Mouse (Mus musculus): ENCODE data around the gene Sema6d. TPM values are rescaled to one million over a fixed set of nuclear protein-coding genes. Genes with fewer than 3 reads are reported as not detected.

Sema6d gene
- polyA plus RNA-seq, 1 experiment from 2014 or later = 4.9 TPM

DNA sequence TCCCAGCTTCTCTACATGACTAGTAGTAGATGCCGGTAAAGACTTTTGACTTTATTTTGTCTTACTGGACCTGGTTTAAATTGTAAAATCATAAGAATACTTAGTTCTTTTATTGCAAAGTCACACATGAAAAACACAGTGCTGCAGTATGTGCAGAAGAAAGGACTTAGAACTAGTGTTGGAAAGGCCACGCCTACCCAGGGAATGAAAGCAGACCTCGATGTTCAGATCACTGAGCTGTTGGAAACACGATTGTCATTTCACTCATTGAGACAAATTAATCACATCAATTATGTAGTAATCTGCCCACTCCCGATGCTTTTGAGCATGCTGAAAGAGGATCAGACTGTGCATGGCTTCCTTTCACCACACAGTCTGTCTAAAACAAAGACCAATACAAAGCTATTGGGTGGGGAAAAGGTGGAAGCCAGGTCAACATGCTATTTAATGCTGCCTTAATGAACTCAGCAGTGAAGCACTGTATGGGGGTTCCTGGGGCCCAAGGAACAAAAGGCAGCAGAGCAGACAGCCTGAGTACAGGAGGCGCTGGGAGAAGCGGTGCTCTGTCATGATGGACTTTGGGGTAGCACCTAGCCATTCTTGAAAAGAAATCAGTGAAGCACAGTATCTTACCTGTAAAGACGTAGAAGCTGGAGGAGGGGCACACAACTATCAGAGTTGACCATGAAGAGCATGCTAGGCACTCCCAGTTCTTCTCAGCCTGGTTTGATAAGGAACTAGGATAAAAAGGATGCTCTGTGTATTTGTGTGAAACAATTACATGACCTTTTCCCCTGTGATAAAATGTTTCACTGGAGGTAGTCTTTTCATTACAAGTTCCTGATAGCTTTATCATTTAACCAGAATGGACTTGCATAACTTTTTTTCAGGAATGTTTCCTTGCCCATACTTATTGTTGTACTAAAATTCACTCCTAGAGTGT is 375.5 kb downstream of the Sema6d start:
- no peak overlapping the region for H3K4me3 ChIP-seq (replicated peaks; ENCODE audit: low read depth, low read length)
- H3K9ac ChIP-seq (ENCODE audit: low read depth, low read length) = no peak overlapping the region
- H3K36me3 ChIP-seq (ENCODE audit: insufficient read depth, low read length) = no peaks in the 10 kb centered on the region
- no peak overlapping the region for H3K4me2 ChIP-seq (ENCODE audit: low read length)
- WGBS = 80% methylated on average over 8 of the region's 8 CpGs
- no peaks in the 10 kb centered on the region for H3K9me3 ChIP-seq (replicated peaks; ENCODE audit: low read length)
- no peaks in the 10 kb centered on the region for H3K4me1 ChIP-seq (replicated peaks; ENCODE audit: insufficient read depth, low read length)
- no peak overlapping the region for H3K27ac ChIP-seq
- TF ChIP-seq CTCF (IDR thresholded peaks at IDR 0.05; ENCODE audit: low read depth) = no peak
- H3K27me3 ChIP-seq (ENCODE audit: insufficient read depth, low read length) = no peaks in the 10 kb centered on the region
- DNase-seq (ENCODE audit: low spot score) (no peak), ATAC-seq (replicated peaks; ENCODE audit: low FRiP score, low read depth) (no peak)

DNA sequence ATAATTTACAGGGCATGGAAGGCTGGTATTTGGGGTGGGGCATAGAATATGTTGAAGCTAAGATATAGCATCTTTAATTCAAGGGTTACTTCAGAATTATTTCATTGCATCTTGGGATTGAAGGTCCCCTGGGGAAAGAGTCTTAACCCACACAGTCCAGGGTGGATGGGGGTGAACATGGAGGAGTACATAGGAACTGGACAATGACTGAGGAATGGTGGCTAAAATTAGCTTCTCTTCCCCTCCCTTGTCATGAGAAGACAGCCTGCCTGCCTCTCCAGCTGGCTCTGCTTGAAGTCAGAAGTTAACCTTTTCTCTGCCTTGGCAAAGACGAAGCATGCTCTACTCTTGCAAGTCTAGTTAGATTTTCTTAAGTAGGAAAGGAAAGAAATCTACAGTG is 377.7 kb downstream of the Sema6d start:
- Histone ChIP-seq H3K27ac (no peak overlapping the region), H3K4me3 (replicated peaks; ENCODE audit: low read depth, low read length) (no peak overlapping the region), H3K9me3 (replicated peaks; ENCODE audit: low read length) (no peaks in the 10 kb centered on the region), H3K9ac (ENCODE audit: low read depth, low read length) (no peak overlapping the region), H3K4me1 (replicated peaks; ENCODE audit: insufficient read depth, low read length) (no peaks in the 10 kb centered on the region), H3K27me3 (ENCODE audit: insufficient read depth, low read length) (no peaks in the 10 kb centered on the region), H3K36me3 (ENCODE audit: insufficient read depth, low read length) (no peaks in the 10 kb centered on the region), H3K4me2 (ENCODE audit: low read length) (no peak overlapping the region)
- no peak; the same call in 1 of the 2 replicates for ATAC-seq (replicated peaks; ENCODE audit: low FRiP score, low read depth)
- DNase-seq (ENCODE audit: low spot score) = peak; percentile 64
- 43% methylated on average over 1 of the region's 1 CpGs for WGBS
- no peak for TF ChIP-seq CTCF (IDR thresholded peaks at IDR 0.05; ENCODE audit: low read depth)

DNA sequence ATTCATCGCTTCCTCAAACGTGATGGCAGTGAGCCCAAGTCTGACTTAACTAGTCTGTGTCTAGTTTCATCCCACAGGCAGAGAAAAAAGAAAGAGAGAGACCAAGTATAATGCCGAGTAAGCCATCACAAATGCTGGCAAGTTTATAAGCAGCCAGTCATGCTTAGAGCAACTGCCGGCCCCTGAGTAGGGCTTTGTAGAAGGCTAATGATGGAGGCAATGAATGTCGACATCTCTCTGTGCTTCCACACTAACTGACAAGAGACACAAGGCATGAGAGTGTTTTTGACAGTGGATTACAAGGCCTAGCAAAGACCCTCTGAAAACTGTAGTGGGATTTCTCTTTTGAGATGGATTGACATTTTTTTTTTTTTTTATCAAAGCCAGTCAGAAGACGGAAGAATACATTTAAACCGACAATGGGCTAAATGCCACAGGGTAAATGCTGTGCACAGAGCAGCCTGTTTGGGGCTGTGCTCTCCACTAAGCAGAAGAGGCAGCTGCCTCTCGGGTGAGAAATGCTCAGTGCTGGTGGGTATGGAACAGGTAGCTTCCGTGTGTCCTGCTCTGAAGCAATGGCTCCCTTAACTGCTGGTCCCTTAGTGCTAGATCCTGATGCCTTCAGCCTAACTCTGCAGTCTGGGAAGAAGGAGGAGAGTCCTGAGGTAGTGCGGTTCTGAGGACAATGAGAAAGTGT is 380.7 kb downstream of the Sema6d start:
- Histone ChIP-seq H3K9ac (ENCODE audit: low read depth, low read length) (no peak overlapping the region), H3K27ac (no peak overlapping the region), H3K9me3 (replicated peaks; ENCODE audit: low read length) (no peaks in the 10 kb centered on the region), H3K4me1 (replicated peaks; ENCODE audit: insufficient read depth, low read length) (no peaks in the 10 kb centered on the region), H3K27me3 (ENCODE audit: insufficient read depth, low read length) (no peaks in the 10 kb centered on the region), H3K4me2 (ENCODE audit: low read length) (no peak overlapping the region), H3K4me3 (replicated peaks; ENCODE audit: low read depth, low read length) (no peak overlapping the region), H3K36me3 (ENCODE audit: insufficient read depth, low read length) (no peaks in the 10 kb centered on the region)
- 79% methylated on average over 10 of the region's 10 CpGs for WGBS
- ATAC-seq (replicated peaks; ENCODE audit: low FRiP score, low read depth) (no peak), DNase-seq (ENCODE audit: low spot score) (no peak)
- no peak for TF ChIP-seq CTCF (IDR thresholded peaks at IDR 0.05; ENCODE audit: low read depth)

DNA sequence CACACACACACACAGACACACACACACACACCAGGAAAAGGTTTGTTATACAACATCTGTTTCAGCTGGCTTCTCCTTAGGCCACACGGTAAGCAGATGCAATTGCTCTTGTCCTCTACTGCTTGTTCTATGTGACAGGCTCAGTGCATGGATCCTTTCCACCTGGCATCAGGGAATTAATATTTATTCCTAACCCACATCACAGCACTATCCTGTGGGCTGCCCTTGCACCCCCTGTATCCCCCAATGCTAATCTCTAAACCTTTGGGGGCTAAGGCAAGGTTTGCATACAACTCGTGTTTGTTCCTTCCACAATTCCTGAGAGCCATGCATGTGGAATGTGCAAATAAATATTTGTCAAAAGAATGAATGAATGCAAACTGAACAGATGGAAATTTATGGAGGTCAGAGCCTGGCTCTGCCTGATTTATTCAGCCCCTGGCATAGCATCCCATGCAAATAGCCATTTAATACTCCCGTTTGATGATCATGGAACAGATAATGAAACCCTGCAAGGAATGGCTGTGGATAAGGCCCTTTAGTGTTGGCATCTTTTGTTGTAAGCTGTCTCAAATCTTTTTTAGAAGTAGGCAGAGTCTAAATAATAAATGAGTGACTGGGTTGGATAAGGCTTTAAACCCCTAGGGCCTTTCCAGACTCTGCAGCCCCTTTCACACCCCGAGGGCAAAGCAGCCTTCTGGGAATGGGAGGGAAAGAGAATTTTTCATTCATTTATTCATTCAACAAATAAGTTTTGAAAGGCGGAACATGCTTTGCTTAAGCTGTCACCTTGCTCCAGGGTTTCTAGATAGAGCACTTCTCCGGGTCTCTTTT is 383.1 kb downstream of the Sema6d start:
- no peaks in the 10 kb centered on the region for H3K27me3 ChIP-seq (ENCODE audit: insufficient read depth, low read length)
- no peak for ATAC-seq (replicated peaks; ENCODE audit: low FRiP score, low read depth)
- 58% methylated on average over 6 of the region's 6 CpGs for WGBS
- TF ChIP-seq CTCF (IDR thresholded peaks at IDR 0.05; ENCODE audit: low read depth) = no peak
- no peak for DNase-seq (ENCODE audit: low spot score)
- H3K27ac ChIP-seq = no peak overlapping the region
- H3K4me1 ChIP-seq (replicated peaks; ENCODE audit: insufficient read depth, low read length) = no peaks in the 10 kb centered on the region
- H3K9me3 ChIP-seq (replicated peaks; ENCODE audit: low read length) = no peaks in the 10 kb centered on the region
- no peak overlapping the region for H3K4me3 ChIP-seq (replicated peaks; ENCODE audit: low read depth, low read length)
- H3K9ac ChIP-seq (ENCODE audit: low read depth, low read length) = no peak overlapping the region
- H3K36me3 ChIP-seq (ENCODE audit: insufficient read depth, low read length) = no peaks in the 10 kb centered on the region
- no peak overlapping the region for H3K4me2 ChIP-seq (ENCODE audit: low read length)

DNA sequence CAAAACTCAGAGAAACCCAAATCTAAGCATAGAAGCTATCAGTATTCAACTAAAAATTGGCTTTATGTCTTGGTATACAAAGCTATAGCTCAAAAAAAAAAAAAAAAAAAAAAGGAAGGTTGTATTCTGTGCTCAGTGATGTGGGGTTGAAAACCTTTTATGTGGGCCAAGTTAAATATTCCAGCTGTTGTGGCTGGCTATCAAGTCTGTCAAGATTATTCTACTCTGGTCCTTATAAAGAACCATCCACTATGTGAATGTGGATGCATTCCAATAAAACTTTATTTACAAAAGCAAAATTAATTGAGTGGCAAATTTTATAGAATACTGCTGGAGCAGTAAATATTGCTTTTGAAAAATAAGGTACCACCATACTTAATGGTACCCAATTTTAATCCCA is 388.1 kb downstream of the Sema6d start:
- H3K27ac ChIP-seq = no peak overlapping the region
- no peaks in the 10 kb centered on the region for H3K9me3 ChIP-seq (replicated peaks; ENCODE audit: low read length)
- TF ChIP-seq CTCF (IDR thresholded peaks at IDR 0.05; ENCODE audit: low read depth) = no peak
- no peak overlapping the region for H3K4me2 ChIP-seq (ENCODE audit: low read length)
- no peak for ATAC-seq (replicated peaks; ENCODE audit: low FRiP score, low read depth)
- H3K4me3 ChIP-seq (replicated peaks; ENCODE audit: low read depth, low read length) = no peak overlapping the region
- H3K36me3 ChIP-seq (ENCODE audit: insufficient read depth, low read length) = no peaks in the 10 kb centered on the region
- H3K4me1 ChIP-seq (replicated peaks; ENCODE audit: insufficient read depth, low read length) = no peaks in the 10 kb centered on the region
- H3K27me3 ChIP-seq (ENCODE audit: insufficient read depth, low read length) = no peaks in the 10 kb centered on the region
- no peak overlapping the region for H3K9ac ChIP-seq (ENCODE audit: low read depth, low read length)
- DNase-seq (ENCODE audit: low spot score) = no peak

DNA sequence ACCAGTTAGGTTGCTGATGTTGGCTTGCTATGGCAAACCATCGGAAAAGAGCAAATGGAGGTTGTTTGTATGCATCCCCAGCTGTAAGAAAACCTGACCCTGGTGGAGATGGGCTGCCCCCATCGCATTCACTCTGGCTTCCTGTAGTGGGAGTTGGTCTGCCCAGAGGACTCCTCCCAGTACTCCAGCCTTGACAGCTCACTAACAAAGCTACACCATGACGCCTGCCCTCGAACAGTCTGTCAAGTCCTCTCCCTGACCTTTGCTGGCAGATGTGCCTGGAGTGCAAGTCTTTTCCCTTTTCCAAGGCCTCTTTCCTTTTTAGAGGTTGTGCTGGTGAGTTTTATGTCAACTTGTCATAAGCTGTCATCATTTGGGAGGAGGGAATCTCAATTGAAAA is 388.8 kb downstream of the Sema6d start:
- no peak overlapping the region for H3K27ac ChIP-seq
- 55% methylated on average over 4 of the region's 4 CpGs for WGBS
- no peaks in the 10 kb centered on the region for H3K4me1 ChIP-seq (replicated peaks; ENCODE audit: insufficient read depth, low read length)

More for the DNA sequence above, 388.8 kb downstream of the Sema6d start:
- Histone ChIP-seq H3K4me3 (replicated peaks; ENCODE audit: low read depth, low read length) (no peak overlapping the region), H3K9ac (ENCODE audit: low read depth, low read length) (no peak overlapping the region), H3K36me3 (ENCODE audit: insufficient read depth, low read length) (no peaks in the 10 kb centered on the region), H3K27me3 (ENCODE audit: insufficient read depth, low read length) (no peaks in the 10 kb centered on the region), H3K9me3 (replicated peaks; ENCODE audit: low read length) (no peaks in the 10 kb centered on the region), H3K4me2 (ENCODE audit: low read length) (no peak overlapping the region)
- DNase-seq (ENCODE audit: low spot score) = no peak
- TF ChIP-seq CTCF (IDR thresholded peaks at IDR 0.05; ENCODE audit: low read depth) = no peak
- no peak for ATAC-seq (replicated peaks; ENCODE audit: low FRiP score, low read depth)
